Mouse (Mus musculus): ENCODE results near the gene Myg1.

Myg1 gene

GRCm38 (mm10) chr15:102344490-102344889 is 13.0 kb downstream of the Myg1 start:
- ATAC-seq (ENCODE audit: low TSS enrichment), result no peak

- ATAC-seq (ENCODE audit: low TSS enrichment), result no peak
Measured at GRCm38 (mm10) chr15:102346444-102346843, 14.9 kb downstream of the Myg1 start.

GRCm38 (mm10) chr15:102350138-102350941 is 18.8 kb downstream of the Myg1 start, which contains the start of gene Aaas:
Aaas (minus strand) TSS chr15:102350771.
- peak; percentile 91 for ATAC-seq (ENCODE audit: low TSS enrichment)

- ATAC-seq (ENCODE audit: low TSS enrichment), result no peak
Measured at GRCm38 (mm10) chr15:102350942-102351291, 19.4 kb downstream of the Myg1 start.

- no peak for ATAC-seq (ENCODE audit: low TSS enrichment)
Measured at GRCm38 (mm10) chr15:102352177-102352576, 20.7 kb downstream of the Myg1 start.

- ATAC-seq (ENCODE audit: low TSS enrichment), result no peak
Measured at GRCm38 (mm10) chr15:102353986-102354385, 22.5 kb downstream of the Myg1 start.

GRCm38 (mm10) chr15:102355134-102355870 is 23.8 kb downstream of the Myg1 start:
- ATAC-seq (ENCODE audit: low TSS enrichment), result no peak

- ATAC-seq (ENCODE audit: low TSS enrichment), result peak; percentile 71
Measured at GRCm38 (mm10) chr15:102355871-102356441, 24.4 kb downstream of the Myg1 start.

- ATAC-seq (ENCODE audit: low TSS enrichment), result no peak
Measured at GRCm38 (mm10) chr15:102356501-102357325, 25.2 kb downstream of the Myg1 start.

- ATAC-seq (ENCODE audit: low TSS enrichment), result no peak
Measured at GRCm38 (mm10) chr15:102358126-102358525, 26.6 kb downstream of the Myg1 start.

- no peak for ATAC-seq (ENCODE audit: low TSS enrichment)
Measured at GRCm38 (mm10) chr15:102358834-102359233, 27.3 kb downstream of the Myg1 start.

GRCm38 (mm10) chr15:102362648-102363047 is 31.1 kb downstream of the Myg1 start:
- no peak for ATAC-seq (ENCODE audit: low TSS enrichment)

- ATAC-seq (ENCODE audit: low TSS enrichment), result no peak
Measured at GRCm38 (mm10) chr15:102364678-102365077, 33.2 kb downstream of the Myg1 start.

- no peak for ATAC-seq (ENCODE audit: low TSS enrichment)
Measured at GRCm38 (mm10) chr15:102366238-102366637, 34.7 kb downstream of the Myg1 start.

GRCm38 (mm10) chr15:102366733-102367344 is 35.3 kb downstream of the Myg1 start, which contains the start of gene Sp7:
Sp7 (minus strand) TSS chr15:102367182.
- no peak for ATAC-seq (ENCODE audit: low TSS enrichment)

- ATAC-seq (ENCODE audit: low TSS enrichment), result no peak
Measured at GRCm38 (mm10) chr15:102369972-102370371, 38.5 kb downstream of the Myg1 start.

GRCm38 (mm10) chr15:102370727-102371126 is 39.2 kb downstream of the Myg1 start:
- ATAC-seq (ENCODE audit: low TSS enrichment), result no peak

GRCm38 (mm10) chr15:102376453-102377162 is 45.1 kb downstream of the Myg1 start:
- peak; percentile 45; the same call in 1 of the 2 replicates for ATAC-seq (ENCODE audit: low TSS enrichment)

- peak; percentile 66 for ATAC-seq (ENCODE audit: low TSS enrichment)
Measured at GRCm38 (mm10) chr15:102377163-102377543, 45.6 kb downstream of the Myg1 start.

GRCm38 (mm10) chr15:102377810-102378262 is 46.3 kb downstream of the Myg1 start:
- ATAC-seq (ENCODE audit: low TSS enrichment), result no peak
